Mouse (Mus musculus) heart, postnatal 0 days (tissue): ENCODE measurements at regions not wholly inside any gene's neighbourhood (a gene's known extent, or its start where the extent isn't known, plus 50 kb on each side); places are given as distances from the start of the nearest gene placed in this dataset.

ENCODE experiments used
- ATAC-seq: fragments of 200-750 bp; cut with Nextera tagmentation; 2 replicates; pipeline ENCODE4 v1.8.0; 2017; ENCODE audit warnings: low read depth, moderate number of reproducible peaks, moderate library complexity; ENCODE audit not compliant: insufficient read depth
- DNase-seq: peaks from one replicate; pipeline ENCODE4 v3.0.0-alpha.2; 2016; ENCODE audit warnings: low spot score
- H3K27ac ChIP-seq: fragments of 300-500 bp; sonication (generic); 2 replicates; pipeline ENCODE4 v1.5.1; 2014; ENCODE audit warnings: low read depth, mild to moderate bottlenecking
- H3K27me3 ChIP-seq: fragments of 300-500 bp; sonication (generic); 2 replicates; pipeline ENCODE4 v1.6.1; 2014; ENCODE audit warnings: low read length, mixed read lengths; ENCODE audit not compliant: control insufficient read depth, insufficient read depth
- H3K36me3 ChIP-seq: fragments of 300-500 bp; sonication (generic); replicated peaks from 2 replicates; pipeline ENCODE4 v1.6.1; 2014; ENCODE audit warnings: low read length, mixed read lengths; ENCODE audit not compliant: control insufficient read depth, insufficient read depth
- H3K4me1 ChIP-seq: fragments of 300-500 bp; sonication (generic); 2 replicates; pipeline ENCODE4 v1.6.1; 2014; ENCODE audit warnings: antibody characterized with exemption; ENCODE audit not compliant: control insufficient read depth, insufficient read depth
- H3K4me2 ChIP-seq: fragments of 300-500 bp; sonication (generic); 2 replicates; pipeline ENCODE4 v1.6.1; 2014; ENCODE audit warnings: low read depth, mild to moderate bottlenecking, low read length, moderate library complexity
- H3K4me3 ChIP-seq: fragments of 300-500 bp; sonication (generic); 2 replicates; pipeline ENCODE4 v1.5.1; 2014; ENCODE audit warnings: low read depth, low read length
- H3K9ac ChIP-seq: fragments of 300-500 bp; sonication (generic); replicated peaks from 2 replicates; pipeline ENCODE4 v1.6.1; 2014; ENCODE audit warnings: low read depth, low read length, mixed read lengths
- H3K9me3 ChIP-seq: fragments of 300-500 bp; sonication (generic); replicated peaks from 2 replicates; pipeline ENCODE4 v1.6.1; 2016; ENCODE audit warnings: low read length; ENCODE audit not compliant: control insufficient read depth
- CTCF ChIP-seq: IDR thresholded peaks from 2 replicates; pipeline ENCODE4 v1.5.1; 2016; ENCODE audit warnings: antibody characterized with exemption, control low read depth, low read depth
- EP300 ChIP-seq: IDR thresholded peaks from 2 replicates; pipeline ENCODE4 v1.6.1; 2016; ENCODE audit warnings: antibody characterized with exemption, low read depth

DNA sequence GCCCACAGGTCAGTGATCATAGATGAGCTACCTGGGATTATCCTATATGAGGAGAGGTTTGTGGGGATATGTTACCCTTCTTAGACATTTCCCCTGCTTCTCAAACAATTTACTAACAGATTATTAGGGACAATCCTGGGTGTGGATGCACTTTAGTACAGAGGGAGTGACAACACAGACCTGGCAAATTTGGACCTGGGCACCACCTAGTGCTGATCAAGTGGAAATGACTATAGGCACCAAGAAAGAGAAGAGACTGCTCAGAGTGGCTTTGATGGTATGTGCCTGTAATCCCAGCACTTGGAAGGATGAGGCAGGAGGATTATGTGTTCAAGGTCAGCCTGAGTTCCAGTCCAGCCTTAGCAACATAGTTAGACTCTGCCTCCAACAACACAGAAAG is 51.1 kb upstream of the Gm815 start:
- no peak overlapping the region for H3K4me2 ChIP-seq
- H3K4me3 ChIP-seq = no peak overlapping the region
- no peak overlapping the region for H3K9ac ChIP-seq
- H3K9me3 ChIP-seq = no peaks in the 10 kb centered on the region
- ATAC-seq (no peak), DNase-seq (no peak)
- no peak for TF ChIP-seq EP300
- TF ChIP-seq CTCF = peak; percentile 29; the same call in 1 of the 2 replicates
- no peaks in the 10 kb centered on the region for H3K4me1 ChIP-seq
- H3K27me3 ChIP-seq = no peaks in the 10 kb centered on the region
- H3K27ac ChIP-seq = no peak overlapping the region
- H3K36me3 ChIP-seq = no peaks in the 10 kb centered on the region
